Mouse (Mus musculus) cerebellum, adult 9-11 months (tissue): ENCODE measurements around the gene A4galt.
"Not testable (repeated sequence)": the region's sequence is repeated elsewhere in the genome, so short reads cannot be mapped to it uniquely, and the experiment has no call there.

Source experiments
- DNase-seq: peaks from one replicate; pipeline ENCODE4 v3.0.0; 2022

Gene A4galt

DNA sequence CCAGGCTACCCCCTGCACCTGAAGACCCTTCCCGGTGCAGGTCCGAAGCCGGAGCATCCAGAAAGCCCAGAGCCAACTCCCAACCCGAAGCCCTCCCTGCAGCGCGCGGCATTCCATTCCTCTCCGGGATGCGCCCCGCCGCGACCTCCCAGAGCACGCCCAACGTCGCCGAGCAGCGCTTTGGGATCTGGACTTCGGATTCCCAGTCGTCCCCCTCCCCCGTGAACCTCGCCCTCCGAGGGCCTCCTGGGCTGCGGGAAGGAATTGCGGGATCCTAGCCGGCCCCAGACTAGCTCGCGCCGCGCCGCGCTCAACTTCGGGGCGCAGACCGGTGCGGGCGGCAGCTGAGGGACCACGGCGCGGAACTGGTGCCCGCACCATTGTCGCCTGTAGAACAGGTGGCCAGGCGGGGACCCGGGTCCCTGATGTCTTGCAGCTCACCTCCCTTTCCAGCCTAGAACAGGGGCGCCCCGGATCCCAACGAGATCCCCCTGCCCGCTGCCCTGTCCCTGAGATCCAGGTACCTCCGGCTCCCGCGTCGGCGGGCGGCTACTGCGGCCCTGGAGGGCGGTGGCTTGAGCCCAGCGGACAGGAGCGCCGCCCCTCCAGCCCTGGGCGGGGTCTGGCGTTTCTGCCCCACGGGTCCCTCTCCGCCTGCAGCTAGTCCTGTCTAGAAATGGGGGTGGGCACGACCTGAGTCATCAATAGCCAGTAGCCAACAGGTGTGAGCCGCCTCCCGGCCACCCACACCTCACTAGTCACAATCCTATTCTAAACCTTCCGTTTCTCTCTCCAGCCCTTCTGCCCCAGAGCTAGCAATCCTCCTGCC lies at the start of gene A4galt:
A4galt (minus strand) TSS at position 599 of the 829 bp plus-strand sequence.
- DNase-seq: no peak

DNA sequence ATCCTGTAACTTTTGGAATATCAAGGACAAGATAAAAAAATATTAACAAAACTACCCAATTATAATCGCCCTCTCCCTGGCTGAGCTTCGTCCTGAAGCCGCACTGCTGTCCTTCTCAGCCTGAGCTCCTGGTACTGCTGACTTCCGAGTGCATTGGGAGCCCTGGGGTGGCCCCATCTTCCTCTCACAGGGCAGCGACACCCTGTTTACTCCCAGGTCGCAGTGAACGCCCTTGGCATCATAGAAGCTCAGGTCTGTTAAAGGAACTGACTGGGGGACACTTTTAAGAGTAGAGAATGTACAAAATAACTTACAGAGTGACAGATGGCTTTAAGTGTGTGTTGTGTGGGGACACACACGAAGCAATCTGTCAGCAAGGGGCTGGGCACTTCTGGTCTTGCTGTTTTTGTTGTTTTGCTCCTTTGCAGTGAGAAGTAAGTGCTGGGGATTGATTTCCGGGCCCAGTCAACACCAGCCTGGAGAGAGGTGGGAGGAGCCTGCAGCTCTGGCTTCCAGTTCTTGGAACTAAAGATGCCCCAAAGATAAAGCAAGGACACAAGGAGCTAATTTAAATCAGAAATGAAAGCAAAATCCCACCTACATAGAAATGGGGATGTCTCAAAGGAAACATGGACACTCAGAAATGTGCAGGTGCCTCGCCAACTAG lies 48.5 kb upstream of the A4galt start:
- DNase-seq: no peak

GRCm38 (mm10) chr15:83299450-83299849 lies 47.9 kb upstream of the A4galt start:
- no peak for DNase-seq

GRCm38 (mm10) chr15:83298810-83299209 lies 47.2 kb upstream of the A4galt start:
- no peak for DNase-seq

GRCm38 (mm10) chr15:83298313-83298712 lies 46.7 kb upstream of the A4galt start:
- no peak for DNase-seq

DNA sequence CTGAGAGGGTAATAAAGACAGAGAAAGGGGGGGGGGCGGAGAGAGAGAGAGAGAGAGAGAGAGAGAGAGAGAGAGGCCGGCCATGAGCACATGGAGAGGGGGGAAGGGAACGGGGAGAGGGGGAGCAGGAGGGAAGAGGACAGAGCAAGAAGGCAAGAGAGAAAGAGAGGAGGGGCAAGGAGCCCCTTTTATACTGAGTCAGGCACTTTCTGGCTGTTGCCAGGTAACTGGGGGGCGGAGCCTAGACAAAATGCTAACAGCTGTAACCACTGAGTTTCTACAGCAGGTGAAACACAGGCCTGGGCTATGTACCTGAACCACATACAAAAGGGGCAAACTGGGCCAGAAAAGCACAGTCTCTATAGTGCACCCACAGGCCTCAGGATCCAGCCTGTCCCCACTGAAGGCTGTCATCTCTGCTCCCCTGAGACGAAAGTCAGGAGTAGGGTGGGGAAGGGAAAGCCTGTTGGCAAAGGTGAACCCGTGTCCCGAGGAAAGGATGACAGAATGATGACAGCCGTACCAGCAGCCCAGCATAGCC lies 45.3 kb upstream of the A4galt start:
- no peak for DNase-seq

DNA sequence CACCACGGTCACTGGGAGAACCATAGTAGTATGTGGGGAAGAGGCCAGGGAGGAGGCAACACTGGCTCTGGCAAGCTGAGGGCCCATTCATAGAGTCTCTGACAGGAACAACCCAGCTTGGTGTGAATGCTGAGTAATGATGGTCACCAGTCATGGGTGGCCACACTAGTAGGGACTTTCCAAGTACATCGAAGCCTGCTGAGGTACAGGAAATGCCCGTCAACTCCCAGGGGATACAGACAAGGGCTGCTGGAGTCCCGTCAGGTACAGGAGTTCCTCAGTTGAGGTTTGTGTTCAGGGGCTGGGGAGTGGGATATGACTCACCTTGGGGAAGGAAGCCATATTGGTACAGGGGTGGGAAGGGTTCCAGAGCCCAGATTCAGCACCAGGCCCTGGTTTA lies 44.5 kb upstream of the A4galt start:
- DNase-seq: no peak

- DNase-seq: no peak
Measured at GRCm38 (mm10) chr15:83294954-83295353, 43.4 kb upstream of the A4galt start.

GRCm38 (mm10) chr15:83293706-83294645 lies 42.4 kb upstream of the A4galt start:
- DNase-seq: no peak

DNA sequence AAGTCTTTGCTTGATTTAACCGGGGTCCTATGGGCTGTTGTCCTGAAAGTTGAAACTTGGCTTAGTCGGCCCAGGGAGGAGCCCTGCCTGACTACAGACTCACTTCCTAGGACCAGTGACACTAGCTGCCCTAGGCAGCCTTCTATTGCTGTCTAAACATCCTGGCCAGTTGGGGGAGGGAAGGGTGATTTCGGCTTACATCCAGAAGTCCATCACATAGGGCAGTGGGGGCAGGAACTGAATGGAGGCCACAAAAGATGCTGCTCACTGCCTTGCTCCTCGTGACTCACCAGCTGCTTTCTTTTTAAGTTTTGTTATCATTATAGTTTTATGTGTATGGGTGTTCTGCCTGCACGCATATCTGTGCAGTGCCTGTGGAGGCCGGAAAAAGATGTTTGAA lies 41.6 kb upstream of the A4galt start:
- no peak for DNase-seq

- no peak for DNase-seq
Measured at GRCm38 (mm10) chr15:83292261-83293056, 40.9 kb upstream of the A4galt start.

DNA sequence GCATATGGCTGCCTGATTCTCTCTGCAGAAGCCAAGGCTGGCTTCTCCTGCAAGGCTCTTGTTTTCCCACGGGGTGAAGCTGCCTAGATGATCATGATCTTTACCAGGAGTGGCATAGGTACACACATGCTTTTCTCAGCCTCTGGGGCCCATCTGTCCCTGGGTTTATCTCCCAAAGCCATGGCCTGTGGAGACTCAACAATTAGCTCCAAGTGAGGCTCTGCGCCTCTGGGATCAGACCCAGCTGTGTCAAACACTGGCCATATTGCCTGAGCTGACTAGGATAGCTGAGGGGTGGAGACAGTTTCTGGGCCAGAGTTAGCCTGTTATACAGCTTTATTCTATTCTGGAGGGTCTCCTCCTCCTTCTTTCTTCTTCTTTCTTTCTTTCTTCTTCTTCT lies 39.3 kb upstream of the A4galt start:
- DNase-seq: no peak

DNA sequence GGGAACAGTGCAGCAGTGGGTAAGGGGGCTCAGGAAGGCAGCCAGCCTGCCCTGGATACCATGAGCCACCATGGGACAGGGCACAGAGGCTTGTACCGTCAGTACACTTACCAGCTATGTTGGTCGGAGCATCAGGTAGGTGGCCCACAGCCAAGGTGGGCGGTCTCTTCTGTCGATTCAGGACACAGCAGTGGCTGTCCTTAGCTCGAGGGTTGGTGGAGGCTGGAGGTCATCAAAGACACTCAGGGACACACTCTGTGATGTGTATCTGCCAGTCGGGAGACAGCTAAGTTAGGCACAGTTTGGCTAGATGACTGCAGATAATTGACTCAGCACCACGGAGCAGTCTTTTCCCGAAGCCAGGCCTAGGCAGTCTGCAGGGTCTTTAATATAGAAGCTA lies 33.3 kb upstream of the A4galt start:
- DNase-seq: no peak

- DNase-seq: no peak
Measured at GRCm38 (mm10) chr15:83282397-83282796, 30.8 kb upstream of the A4galt start.

DNA sequence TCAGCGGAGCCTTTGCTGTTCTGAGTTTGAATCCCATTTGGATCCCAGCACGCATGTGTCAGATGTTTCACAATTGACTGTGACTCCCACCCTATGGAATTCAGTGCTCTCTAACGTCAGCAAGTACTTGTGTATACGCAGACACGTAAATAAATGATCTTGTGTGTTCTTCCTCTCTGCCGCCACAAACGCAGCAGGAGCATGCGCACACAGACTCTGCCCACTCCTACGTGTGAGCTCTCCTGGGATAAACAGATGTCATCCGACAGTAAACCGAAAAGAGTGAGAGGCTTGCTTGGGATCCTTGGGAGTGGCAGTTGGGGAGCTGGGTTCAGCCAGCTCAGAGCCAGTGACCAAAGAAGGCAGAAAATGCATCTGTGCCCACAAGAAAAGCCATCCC lies 29.7 kb upstream of the A4galt start:
- no peak for DNase-seq

GRCm38 (mm10) chr15:83278579-83278978 lies 27.0 kb upstream of the A4galt start:
- DNase-seq: no peak

DNA sequence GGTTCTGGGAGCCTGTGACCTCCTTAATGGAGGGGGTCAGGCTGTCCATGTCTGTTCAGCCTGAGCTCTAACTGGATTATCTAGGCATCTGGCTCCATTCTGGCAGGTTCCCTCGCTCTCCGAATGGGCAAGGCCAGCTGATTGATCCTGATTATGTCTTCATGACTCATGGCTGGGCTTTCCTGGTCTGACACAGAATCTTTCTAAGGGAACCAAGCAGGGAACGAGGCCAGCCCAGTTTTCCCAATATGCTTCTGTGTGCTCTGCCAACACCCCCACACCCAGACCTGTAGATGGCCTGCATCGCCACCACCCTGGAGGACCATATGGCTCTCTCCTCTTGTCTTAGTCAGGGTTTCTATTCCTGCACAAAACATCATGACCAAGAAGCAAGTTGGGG lies 25.9 kb upstream of the A4galt start:
- DNase-seq: peak; percentile 68

GRCm38 (mm10) chr15:83274237-83274636 lies 22.7 kb upstream of the A4galt start:
- DNase-seq: not testable (repeated sequence)

DNA sequence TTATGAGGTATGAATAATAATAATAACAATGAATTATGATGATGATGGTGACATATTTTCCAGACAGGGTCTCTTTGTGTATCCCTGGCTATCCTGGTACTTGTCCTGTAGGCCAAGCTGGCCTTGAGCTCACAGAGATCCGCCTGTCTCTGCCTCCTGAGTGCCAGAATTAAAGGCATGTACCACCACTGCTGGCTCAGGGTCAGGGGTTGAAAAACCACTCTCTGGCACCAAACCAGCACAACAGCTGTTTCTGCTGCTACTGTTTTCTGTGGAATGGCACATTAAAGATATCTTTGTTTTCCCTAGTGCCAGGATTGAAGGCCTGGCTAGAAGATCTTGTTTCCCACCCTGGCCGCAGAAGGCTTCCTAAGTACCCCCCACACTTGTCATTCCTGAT lies 21.4 kb upstream of the A4galt start:
- DNase-seq: no peak

DNA sequence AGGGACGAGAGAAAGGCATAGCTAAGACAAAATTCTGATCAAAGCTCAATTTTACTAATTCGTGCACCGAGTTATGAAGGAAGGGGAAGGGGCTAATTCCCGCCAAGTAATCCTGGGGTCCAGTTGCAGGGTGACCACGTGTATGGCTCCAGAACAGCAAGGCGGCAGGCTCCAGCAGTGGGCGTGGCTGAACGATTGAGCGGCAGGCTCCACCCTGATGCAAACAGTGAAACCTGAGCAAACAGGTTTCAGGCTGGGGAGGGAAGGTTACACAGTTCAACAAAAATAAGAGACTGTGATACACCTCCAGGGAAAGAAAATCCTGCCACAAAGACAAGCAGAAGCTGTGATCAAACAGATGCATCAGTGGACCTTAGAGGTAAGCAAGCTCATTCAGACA lies 19.6 kb upstream of the A4galt start:
- not testable (repeated sequence) for DNase-seq

GRCm38 (mm10) chr15:83269985-83270384 lies 18.4 kb upstream of the A4galt start:
- DNase-seq: not testable (repeated sequence)

- DNase-seq: not testable (repeated sequence)
Measured at GRCm38 (mm10) chr15:83268428-83268827, 16.9 kb upstream of the A4galt start.
